Mouse (Mus musculus): ENCODE measurements around the gene Sash3. TPM values are rescaled to one million over a fixed set of nuclear protein-coding genes. Genes with fewer than 3 reads are reported as not detected.

Sash3 gene
- polyA plus RNA-seq, 1 experiment from 2014 or later: 4.6 TPM

- H3K4me1 ChIP-seq (ENCODE audit: control insufficient read depth, insufficient read depth, low read length): no peaks in the 10 kb centered on the region
- no peak overlapping the region for H3K27ac ChIP-seq (replicated peaks; ENCODE audit: low read depth, low read length)
- 74% methylated on average over 3 of the region's 3 CpGs for whole genome bisulfite sequencing
- no peak overlapping the region for H3K9ac ChIP-seq (ENCODE audit: low read depth, low read length)
- DNase-seq (ENCODE audit: low spot score) (no peak), ATAC-seq (ENCODE audit: low read depth) (no peak)
- H3K4me3 ChIP-seq (ENCODE audit: low read depth, low read length): no peak overlapping the region
- 0 out of 2 replicates have a peak, but pooled peaks cover 5% of the 10 kb centered on the region for H3K36me3 ChIP-seq (ENCODE audit: control insufficient read depth, insufficient read depth, low read length)
- H3K27me3 ChIP-seq (replicated peaks; ENCODE audit: control insufficient read depth, insufficient read depth, low read length): no peaks in the 10 kb centered on the region
- no peaks in the 10 kb centered on the region for H3K9me3 ChIP-seq (ENCODE audit: control insufficient read depth, low read length)
- no peak overlapping the region for H3K4me2 ChIP-seq (ENCODE audit: low read depth, low read length)
Observed at GRCm38 (mm10) chrX:48184703-48185102, 38.5 kb downstream of the Sash3 start.

DNA sequence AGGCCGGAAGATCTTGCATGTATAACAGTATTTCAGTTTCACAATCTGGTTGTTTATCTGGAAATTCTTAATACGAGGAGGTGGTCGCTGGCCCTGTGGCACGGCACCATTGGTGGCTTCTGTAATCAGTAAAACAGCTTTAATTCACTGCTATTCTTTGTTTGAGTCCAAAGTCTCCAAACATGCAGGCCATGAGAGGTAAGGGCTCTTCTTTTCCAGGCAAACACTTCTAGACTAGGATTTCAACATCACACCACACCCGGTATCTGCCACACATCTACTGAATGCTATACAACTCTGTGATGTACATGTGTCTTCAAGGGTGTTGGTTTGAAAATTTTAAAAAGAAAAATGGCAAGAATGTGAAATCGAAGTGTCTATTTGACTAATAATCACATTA is 45.0 kb downstream of the Sash3 start:
- Histone ChIP-seq H3K36me3 (ENCODE audit: control insufficient read depth, insufficient read depth, low read length) (peaks cover 33% of the 10 kb centered on the region), H3K9me3 (ENCODE audit: control insufficient read depth, low read length) (no peaks in the 10 kb centered on the region), H3K4me3 (ENCODE audit: low read depth, low read length) (no peak overlapping the region), H3K27ac (replicated peaks; ENCODE audit: low read depth, low read length) (no peak overlapping the region), H3K27me3 (replicated peaks; ENCODE audit: control insufficient read depth, insufficient read depth, low read length) (no peaks in the 10 kb centered on the region), H3K9ac (ENCODE audit: low read depth, low read length) (no peak overlapping the region), H3K4me2 (ENCODE audit: low read depth, low read length) (no peak overlapping the region), H3K4me1 (ENCODE audit: control insufficient read depth, insufficient read depth, low read length) (no peaks in the 10 kb centered on the region)
- ATAC-seq (ENCODE audit: low read depth) (no peak), DNase-seq (ENCODE audit: low spot score) (no peak)
- 93% methylated on average over 6 of the region's 6 CpGs for WGBS

DNA sequence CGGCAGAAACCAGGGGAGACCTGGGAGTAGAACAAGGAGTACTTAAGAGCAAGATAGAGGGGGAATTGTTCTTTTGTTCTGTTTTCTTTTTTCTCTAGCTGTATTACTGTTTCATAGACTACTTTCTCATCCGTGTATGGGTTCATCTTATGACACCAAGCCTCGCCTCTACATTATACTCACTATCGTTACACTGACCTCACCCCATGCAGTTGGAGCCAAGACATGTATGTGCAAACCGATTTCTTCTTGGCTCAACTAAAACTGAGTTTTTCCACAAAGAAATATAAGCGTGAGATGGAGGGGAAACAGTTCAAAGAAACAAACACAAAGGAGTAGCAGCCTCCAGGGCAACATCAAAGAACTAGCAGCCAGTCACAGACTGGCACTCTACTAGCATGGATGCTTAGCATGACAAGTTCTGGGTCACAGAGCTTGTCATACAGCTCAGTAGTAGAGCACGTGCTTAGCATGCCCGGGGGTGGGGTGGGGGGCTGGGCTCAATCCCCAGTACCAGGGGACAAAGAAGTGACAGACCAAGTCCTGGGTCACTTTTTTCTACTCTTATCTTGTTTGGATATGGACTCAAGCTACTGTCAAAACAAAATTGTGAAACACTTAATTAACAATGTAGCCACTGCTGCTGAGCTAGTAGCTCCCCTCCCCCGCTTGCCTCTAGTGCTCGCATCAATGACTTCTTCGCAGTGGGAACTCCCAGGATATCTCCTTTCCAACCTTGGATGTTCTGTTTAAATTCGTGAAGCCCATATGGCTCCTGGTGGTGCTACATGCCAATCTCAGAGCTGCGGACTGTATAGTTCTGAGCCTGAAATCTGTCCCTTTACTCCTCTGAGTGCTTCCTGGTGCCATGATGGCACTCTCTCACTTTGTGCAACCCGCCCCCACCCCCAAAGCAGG is 47.3 kb downstream of the Sash3 start:
- ATAC-seq (ENCODE audit: low read depth): no peak
- Histone ChIP-seq H3K4me3 (ENCODE audit: low read depth, low read length) (no peak overlapping the region), H3K9ac (ENCODE audit: low read depth, low read length) (no peak overlapping the region), H3K4me1 (ENCODE audit: control insufficient read depth, insufficient read depth, low read length) (no peaks in the 10 kb centered on the region), H3K27ac (replicated peaks; ENCODE audit: low read depth, low read length) (no peak overlapping the region), H3K9me3 (ENCODE audit: control insufficient read depth, low read length) (no peaks in the 10 kb centered on the region), H3K36me3 (ENCODE audit: control insufficient read depth, insufficient read depth, low read length) (peaks cover 33% of the 10 kb centered on the region), H3K4me2 (ENCODE audit: low read depth, low read length) (no peak overlapping the region), H3K27me3 (replicated peaks; ENCODE audit: control insufficient read depth, insufficient read depth, low read length) (no peaks in the 10 kb centered on the region)
- no peak for DNase-seq (ENCODE audit: low spot score)
- 80% methylated on average over 14 of the region's 14 CpGs for WGBS

GRCm38 (mm10) chrX:48197856-48198255 is 51.6 kb downstream of the Sash3 start:
- Histone ChIP-seq H3K9me3 (ENCODE audit: control insufficient read depth, low read length) (no peaks in the 10 kb centered on the region), H3K27ac (replicated peaks; ENCODE audit: low read depth, low read length) (no peak overlapping the region), H3K4me3 (ENCODE audit: low read depth, low read length) (no peak overlapping the region), H3K4me2 (ENCODE audit: low read depth, low read length) (no peak overlapping the region), H3K4me1 (ENCODE audit: control insufficient read depth, insufficient read depth, low read length) (no peaks in the 10 kb centered on the region), H3K27me3 (replicated peaks; ENCODE audit: control insufficient read depth, insufficient read depth, low read length) (no peaks in the 10 kb centered on the region), H3K36me3 (ENCODE audit: control insufficient read depth, insufficient read depth, low read length) (0 out of 2 replicates have a peak, but pooled peaks cover 6% of the 10 kb centered on the region), H3K9ac (ENCODE audit: low read depth, low read length) (no peak overlapping the region)
- DNase-seq (ENCODE audit: low spot score): no peak
- WGBS: 78% methylated on average over 3 of the region's 3 CpGs
- ATAC-seq (ENCODE audit: low read depth): no peak

GRCm38 (mm10) chrX:48199026-48199425 is 52.8 kb downstream of the Sash3 start:
- Histone ChIP-seq H3K9me3 (ENCODE audit: control insufficient read depth, low read length) (no peaks in the 10 kb centered on the region), H3K27ac (replicated peaks; ENCODE audit: low read depth, low read length) (no peak overlapping the region), H3K9ac (ENCODE audit: low read depth, low read length) (no peak overlapping the region), H3K4me2 (ENCODE audit: low read depth, low read length) (no peak overlapping the region), H3K36me3 (ENCODE audit: control insufficient read depth, insufficient read depth, low read length) (no peaks in the 10 kb centered on the region), H3K4me3 (ENCODE audit: low read depth, low read length) (no peak overlapping the region), H3K4me1 (ENCODE audit: control insufficient read depth, insufficient read depth, low read length) (no peaks in the 10 kb centered on the region), H3K27me3 (replicated peaks; ENCODE audit: control insufficient read depth, insufficient read depth, low read length) (no peaks in the 10 kb centered on the region)
- ATAC-seq (ENCODE audit: low read depth): no peak
- 94% methylated on average over 2 of the region's 2 CpGs for WGBS
- no peak for DNase-seq (ENCODE audit: low spot score)

- H3K9ac ChIP-seq (ENCODE audit: low read depth, low read length): no peak overlapping the region
- no peak overlapping the region for H3K4me2 ChIP-seq (ENCODE audit: low read depth, low read length)
- ATAC-seq (ENCODE audit: low read depth) (no peak), DNase-seq (ENCODE audit: low spot score) (no peak)
- no peaks in the 10 kb centered on the region for H3K36me3 ChIP-seq (ENCODE audit: control insufficient read depth, insufficient read depth, low read length)
- no peaks in the 10 kb centered on the region for H3K9me3 ChIP-seq (ENCODE audit: control insufficient read depth, low read length)
- H3K4me1 ChIP-seq (ENCODE audit: control insufficient read depth, insufficient read depth, low read length): no peaks in the 10 kb centered on the region
- WGBS: 93% methylated on average over 2 of the region's 3 CpGs
- no peak overlapping the region for H3K27ac ChIP-seq (replicated peaks; ENCODE audit: low read depth, low read length)
- no peaks in the 10 kb centered on the region for H3K27me3 ChIP-seq (replicated peaks; ENCODE audit: control insufficient read depth, insufficient read depth, low read length)
- H3K4me3 ChIP-seq (ENCODE audit: low read depth, low read length): no peak overlapping the region
Observed at GRCm38 (mm10) chrX:48200699-48201098, 54.5 kb downstream of the Sash3 start.

DNA sequence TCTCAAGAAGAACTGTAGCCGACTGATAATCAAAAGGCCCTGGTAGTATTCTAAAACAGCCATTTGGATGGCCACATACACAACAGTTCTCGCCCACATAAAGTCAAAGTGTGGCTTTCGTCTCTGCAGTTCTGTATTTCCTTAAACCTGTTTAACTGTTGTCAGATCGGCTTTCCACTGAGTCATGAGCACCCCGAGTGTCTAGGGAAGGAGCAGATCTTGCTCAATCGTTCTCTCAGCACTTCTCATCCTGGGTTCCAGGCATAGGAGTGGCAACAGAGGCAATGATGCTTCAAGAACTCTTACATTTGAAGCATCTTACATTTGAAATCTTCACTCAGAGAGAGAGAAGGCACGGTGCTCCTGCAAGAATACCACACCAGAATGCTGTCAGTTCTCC is 55.7 kb downstream of the Sash3 start:
- H3K27ac ChIP-seq (replicated peaks; ENCODE audit: low read depth, low read length): no peak overlapping the region
- no peaks in the 10 kb centered on the region for H3K9me3 ChIP-seq (ENCODE audit: control insufficient read depth, low read length)
- no peak for DNase-seq (ENCODE audit: low spot score)
- no peak for ATAC-seq (ENCODE audit: low read depth)
- H3K36me3 ChIP-seq (ENCODE audit: control insufficient read depth, insufficient read depth, low read length): no peaks in the 10 kb centered on the region
- no peaks in the 10 kb centered on the region for H3K4me1 ChIP-seq (ENCODE audit: control insufficient read depth, insufficient read depth, low read length)
- no peak overlapping the region for H3K4me2 ChIP-seq (ENCODE audit: low read depth, low read length)
- no peak overlapping the region for H3K9ac ChIP-seq (ENCODE audit: low read depth, low read length)
- H3K4me3 ChIP-seq (ENCODE audit: low read depth, low read length): no peak overlapping the region
- H3K27me3 ChIP-seq (replicated peaks; ENCODE audit: control insufficient read depth, insufficient read depth, low read length): no peaks in the 10 kb centered on the region; the same call in 1 of the 2 replicates
- WGBS: 74% methylated on average over 7 of the region's 7 CpGs

- DNase-seq (ENCODE audit: low spot score) (no peak), ATAC-seq (ENCODE audit: low read depth) (no peak)
- Histone ChIP-seq H3K27ac (replicated peaks; ENCODE audit: low read depth, low read length) (no peak overlapping the region), H3K4me2 (ENCODE audit: low read depth, low read length) (no peak overlapping the region), H3K9me3 (ENCODE audit: control insufficient read depth, low read length) (no peaks in the 10 kb centered on the region), H3K4me1 (ENCODE audit: control insufficient read depth, insufficient read depth, low read length) (no peaks in the 10 kb centered on the region), H3K9ac (ENCODE audit: low read depth, low read length) (no peak overlapping the region), H3K4me3 (ENCODE audit: low read depth, low read length) (no peak overlapping the region), H3K27me3 (replicated peaks; ENCODE audit: control insufficient read depth, insufficient read depth, low read length) (no peaks in the 10 kb centered on the region; the same call in 1 of the 2 replicates), H3K36me3 (ENCODE audit: control insufficient read depth, insufficient read depth, low read length) (no peaks in the 10 kb centered on the region)
- 81% methylated on average over 7 of the region's 7 CpGs for WGBS
Observed at GRCm38 (mm10) chrX:48202436-48202835, 56.2 kb downstream of the Sash3 start.

DNA sequence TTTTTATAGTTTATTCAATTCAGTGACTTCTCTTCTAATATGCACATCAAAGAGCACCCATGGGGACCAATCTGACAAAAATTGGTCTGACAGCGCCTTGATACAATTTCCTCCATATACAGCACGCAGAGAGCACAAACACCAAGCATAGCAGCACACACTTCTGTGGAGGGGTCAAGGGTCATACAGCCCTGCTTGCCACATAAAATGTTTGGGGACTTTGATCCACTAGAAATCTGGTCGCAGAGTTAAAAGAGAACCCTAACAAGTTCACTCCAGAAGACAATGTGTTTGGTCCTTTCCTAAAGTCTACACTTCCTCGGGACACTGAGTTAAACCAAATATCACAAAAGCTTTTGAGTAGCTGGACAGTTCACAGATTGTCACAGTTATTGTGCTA is 56.8 kb downstream of the Sash3 start:
- H3K4me3 ChIP-seq (ENCODE audit: low read depth, low read length): no peak overlapping the region
- H3K36me3 ChIP-seq (ENCODE audit: control insufficient read depth, insufficient read depth, low read length): no peaks in the 10 kb centered on the region
- H3K27me3 ChIP-seq (replicated peaks; ENCODE audit: control insufficient read depth, insufficient read depth, low read length): no peaks in the 10 kb centered on the region; the same call in 1 of the 2 replicates
- WGBS: 72% methylated on average over 4 of the region's 4 CpGs
- no peaks in the 10 kb centered on the region for H3K4me1 ChIP-seq (ENCODE audit: control insufficient read depth, insufficient read depth, low read length)
- no peak overlapping the region for H3K9ac ChIP-seq (ENCODE audit: low read depth, low read length)
- ATAC-seq (ENCODE audit: low read depth) (no peak), DNase-seq (ENCODE audit: low spot score) (no peak)
- H3K4me2 ChIP-seq (ENCODE audit: low read depth, low read length): no peak overlapping the region
- H3K27ac ChIP-seq (replicated peaks; ENCODE audit: low read depth, low read length): no peak overlapping the region
- no peaks in the 10 kb centered on the region for H3K9me3 ChIP-seq (ENCODE audit: control insufficient read depth, low read length)
